Mouse (Mus musculus) heart, embryonic 13.5 days (tissue): ENCODE measurements around the gene Dnajc25. TPM values are rescaled to one million over a fixed set of nuclear protein-coding genes. Genes with fewer than 3 reads are reported as not detected.

ENCODE experiments used
- ATAC-seq: fragments of 200-750 bp; cut with Nextera tagmentation; 2 replicates; pipeline ENCODE4 v1.8.0; 2017; ENCODE audit warnings: moderate TSS enrichment; ENCODE audit not compliant: insufficient number of reproducible peaks, low FRiP score, low TSS enrichment; ENCODE audit errors: extremely low read depth
- H3K27ac ChIP-seq: fragments of 300-500 bp; sonication (generic); replicated peaks from 2 replicates; pipeline ENCODE4 v1.5.1; 2015; ENCODE audit warnings: moderate library complexity, mild to moderate bottlenecking, inconsistent platforms
- H3K27me3 ChIP-seq: fragments of 300-500 bp; sonication (generic); replicated peaks from 2 replicates; pipeline ENCODE4 v1.6.1; 2015; ENCODE audit warnings: mild to moderate bottlenecking, inconsistent platforms
- H3K36me3 ChIP-seq: fragments of 300-500 bp; sonication (generic); 2 replicates; pipeline ENCODE4 v1.6.1; 2015; ENCODE audit warnings: mild to moderate bottlenecking, inconsistent platforms
- H3K4me1 ChIP-seq: fragments of 300-500 bp; sonication (generic); 2 replicates; pipeline ENCODE4 v1.6.1; 2015; ENCODE audit warnings: inconsistent platforms
- H3K4me2 ChIP-seq: fragments of 300-500 bp; sonication (generic); 2 replicates; pipeline ENCODE4 v1.6.1; 2015; ENCODE audit warnings: inconsistent platforms, mild to moderate bottlenecking, moderate library complexity
- H3K4me3 ChIP-seq: fragments of 300-500 bp; sonication (generic); 2 replicates; pipeline ENCODE4 v1.5.1; 2015; ENCODE audit warnings: moderate library complexity, mild to moderate bottlenecking, inconsistent platforms
- H3K9ac ChIP-seq: fragments of 300-500 bp; sonication (generic); 2 replicates; pipeline ENCODE4 v1.6.1; 2015; ENCODE audit warnings: inconsistent platforms, mild to moderate bottlenecking, moderate library complexity
- H3K9me3 ChIP-seq: fragments of 300-500 bp; sonication (generic); 2 replicates; pipeline ENCODE4 v1.6.1; 2016; ENCODE audit warnings: inconsistent platforms
- whole genome bisulfite sequencing: fragments of 180-500 bp; shearing (Covaris S2); methylation state at CpG from one replicate; pipeline ENCODE4 v1.1.7; 2015; ENCODE audit warnings: mixed read lengths; 5-methylcytosine and 5-hydroxymethylcytosine counted together
- polyA plus RNA-seq: library from polyadenylated mRNA; unstranded; fragments of >200 nt; fragmentation: Nextera tagmentation; extraction: Ambion mirVana; gene quantifications from 2 replicates; pipeline ENCODE4 v1.2.1, GENCODE M21; 2015

The Dnajc25 gene
- 9.0 and 10.6 TPM in 2 replicates for polyA plus RNA-seq

DNA sequence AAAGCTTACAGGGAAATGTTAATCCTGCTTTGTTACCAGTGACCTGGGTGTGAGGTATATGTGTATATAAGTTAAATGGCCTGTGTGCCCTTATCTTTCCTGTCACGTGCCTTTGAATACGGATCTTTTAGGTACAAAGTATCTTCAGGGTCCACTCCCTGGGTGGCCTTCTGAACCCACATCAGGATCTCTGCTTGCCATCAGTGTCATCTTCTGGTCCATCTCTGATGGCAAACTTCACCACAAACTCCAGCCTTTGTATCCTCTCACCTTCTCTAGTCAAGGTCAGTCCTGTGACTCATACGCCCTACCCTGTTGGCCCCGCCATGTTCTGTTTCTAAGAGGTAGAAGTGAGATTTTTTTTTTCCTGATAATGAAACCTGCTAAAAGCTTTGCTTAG, at the start of gene Dnajc25:
TSS of gene Dnajc25 (plus strand) at position 301 of the 400 bp plus-strand sequence.
- 73% methylated on average over 4 of the region's 4 CpGs for WGBS
- Histone ChIP-seq H3K36me3 (no peaks in the 10 kb centered on the region), H3K9ac (no peak within 1 kb of the TSS; the same call in 1 of the 2 replicates), H3K27ac (no peak within 1 kb of the TSS), H3K27me3 (peaks cover 27% of the 10 kb centered on the region), H3K4me3 (no peak within 1 kb of the TSS), H3K4me1 (peaks cover 18% of the 10 kb centered on the region), H3K4me2 (peak within 1 kb of the TSS; percentile 12; the same call in 1 of the 2 replicates), H3K9me3 (no peaks in the 10 kb centered on the region)
- ATAC-seq, result no peak

GRCm38 (mm10) chr4:58948391-58948790, 46.5 kb upstream of the Dnajc25 start:
- no peaks in the 10 kb centered on the region for H3K9me3 ChIP-seq
- no peak overlapping the region for H3K27ac ChIP-seq
- ATAC-seq, result no peak
- peaks cover 5% of the 10 kb centered on the region; the same call in 1 of the 2 replicates for H3K4me1 ChIP-seq
- H3K9ac ChIP-seq, result no peak overlapping the region
- H3K27me3 ChIP-seq, result peaks cover 20% of the 10 kb centered on the region
- H3K4me2 ChIP-seq, result no peak overlapping the region
- 74% methylated on average over 4 of the region's 4 CpGs for WGBS
- H3K4me3 ChIP-seq, result no peak overlapping the region
- H3K36me3 ChIP-seq, result no peaks in the 10 kb centered on the region

DNA sequence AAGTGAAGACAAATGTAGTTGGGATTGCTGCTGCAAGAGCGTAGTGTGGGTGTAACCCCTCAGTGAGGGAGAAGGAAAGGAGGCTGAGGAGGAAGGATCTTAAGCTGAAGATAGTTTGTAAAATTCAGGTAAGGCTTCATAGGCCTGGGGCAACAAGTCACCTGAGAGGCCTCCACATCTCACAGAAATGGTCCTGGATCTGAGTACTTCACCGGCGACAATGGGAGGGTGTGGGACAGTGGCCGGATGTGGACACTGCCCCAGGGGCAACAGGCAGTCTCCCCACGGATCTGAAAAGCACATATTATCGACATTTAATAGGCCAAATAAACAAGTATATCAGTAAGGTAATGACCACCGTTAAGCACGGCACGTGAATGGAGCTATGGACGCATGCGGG, 42.2 kb upstream of the Dnajc25 start:
- Histone ChIP-seq H3K27me3 (no peaks in the 10 kb centered on the region), H3K27ac (no peak overlapping the region), H3K9ac (no peak overlapping the region), H3K4me2 (no peak overlapping the region), H3K36me3 (0 out of 2 replicates have a peak, but pooled peaks cover 10% of the 10 kb centered on the region), H3K4me1 (no peaks in the 10 kb centered on the region), H3K4me3 (no peak overlapping the region), H3K9me3 (no peaks in the 10 kb centered on the region)
- ATAC-seq, result no peak
- 85% methylated on average over 11 of the region's 11 CpGs for WGBS

DNA sequence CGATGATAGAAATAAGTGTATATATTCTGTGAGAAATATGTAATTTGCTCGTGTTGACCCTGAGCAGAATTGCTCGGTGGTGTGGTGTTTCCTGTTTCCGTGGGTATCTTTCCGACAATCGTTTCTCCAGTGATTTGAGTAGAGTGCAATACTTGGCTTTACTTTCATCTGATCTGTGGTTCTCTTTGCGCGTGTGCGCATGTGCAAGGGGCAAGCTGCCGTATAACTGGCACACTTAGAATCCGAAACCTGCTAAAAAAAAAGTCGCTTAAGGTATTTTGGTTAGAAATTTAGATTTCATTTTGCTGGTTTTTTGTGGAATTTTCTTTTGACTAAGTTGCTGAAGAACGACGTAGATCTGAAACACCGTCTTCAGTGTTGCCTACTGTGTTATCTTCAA, 33.1 kb upstream of the Dnajc25 start:
- Histone ChIP-seq H3K27ac (no peak overlapping the region), H3K36me3 (0 out of 2 replicates have a peak, but pooled peaks cover 8% of the 10 kb centered on the region), H3K4me3 (no peak overlapping the region), H3K4me2 (no peak overlapping the region), H3K4me1 (no peaks in the 10 kb centered on the region), H3K27me3 (no peaks in the 10 kb centered on the region), H3K9ac (no peak overlapping the region), H3K9me3 (no peaks in the 10 kb centered on the region)
- no peak for ATAC-seq
- WGBS, result 85% methylated on average over 15 of the region's 15 CpGs

GRCm38 (mm10) chr4:58963271-58963670, 31.6 kb upstream of the Dnajc25 start:
- no peaks in the 10 kb centered on the region for H3K9me3 ChIP-seq
- WGBS, result 74% methylated on average over 4 of the region's 4 CpGs
- no peak for ATAC-seq

GRCm38 (mm10) chr4:58965136-58965535, 29.7 kb upstream of the Dnajc25 start:
- H3K27me3 ChIP-seq, result no peaks in the 10 kb centered on the region
- H3K9me3 ChIP-seq, result no peaks in the 10 kb centered on the region
- no peak overlapping the region for H3K9ac ChIP-seq
- no peaks in the 10 kb centered on the region for H3K4me1 ChIP-seq
- H3K36me3 ChIP-seq, result no peaks in the 10 kb centered on the region
- 78% methylated on average over 1 of the region's 1 CpGs for WGBS
- no peak overlapping the region for H3K4me2 ChIP-seq
- H3K4me3 ChIP-seq, result no peak overlapping the region
- H3K27ac ChIP-seq, result no peak overlapping the region
- no peak for ATAC-seq

More at GRCm38 (mm10) chr4:58963271-58963670, 31.6 kb upstream of the Dnajc25 start:
- H3K4me1 ChIP-seq, result no peaks in the 10 kb centered on the region
- no peak overlapping the region for H3K4me2 ChIP-seq
- H3K9ac ChIP-seq, result no peak overlapping the region
- no peak overlapping the region for H3K27ac ChIP-seq
- H3K27me3 ChIP-seq, result no peaks in the 10 kb centered on the region
- no peak overlapping the region for H3K4me3 ChIP-seq
- no peaks in the 10 kb centered on the region for H3K36me3 ChIP-seq

DNA sequence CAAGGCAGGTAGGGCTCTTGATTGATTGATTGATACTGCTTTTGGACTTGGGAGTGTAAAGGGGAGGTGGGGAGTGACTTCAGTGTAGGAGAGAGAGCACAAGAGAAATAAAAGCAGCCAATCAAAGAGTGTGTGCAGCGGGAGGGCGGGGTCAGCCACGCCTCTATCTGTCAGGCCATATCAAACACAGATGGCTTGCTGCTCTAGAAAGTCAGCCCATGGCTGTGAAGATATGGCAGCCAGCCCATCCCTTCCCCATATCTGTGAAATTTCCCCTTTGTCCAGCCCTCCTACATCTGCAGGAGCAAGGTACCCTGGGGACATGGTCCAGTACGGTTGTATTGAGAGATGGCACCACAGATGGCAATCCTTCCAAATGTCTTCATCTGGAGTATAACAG, 24.2 kb upstream of the Dnajc25 start:
- Histone ChIP-seq H3K4me2 (no peak overlapping the region), H3K9me3 (no peaks in the 10 kb centered on the region), H3K4me1 (no peaks in the 10 kb centered on the region), H3K27ac (no peak overlapping the region), H3K9ac (no peak overlapping the region), H3K4me3 (no peak overlapping the region), H3K27me3 (no peaks in the 10 kb centered on the region), H3K36me3 (peaks cover 8% of the 10 kb centered on the region)
- WGBS, result 72% methylated on average over 4 of the region's 4 CpGs
- ATAC-seq, result no peak

DNA sequence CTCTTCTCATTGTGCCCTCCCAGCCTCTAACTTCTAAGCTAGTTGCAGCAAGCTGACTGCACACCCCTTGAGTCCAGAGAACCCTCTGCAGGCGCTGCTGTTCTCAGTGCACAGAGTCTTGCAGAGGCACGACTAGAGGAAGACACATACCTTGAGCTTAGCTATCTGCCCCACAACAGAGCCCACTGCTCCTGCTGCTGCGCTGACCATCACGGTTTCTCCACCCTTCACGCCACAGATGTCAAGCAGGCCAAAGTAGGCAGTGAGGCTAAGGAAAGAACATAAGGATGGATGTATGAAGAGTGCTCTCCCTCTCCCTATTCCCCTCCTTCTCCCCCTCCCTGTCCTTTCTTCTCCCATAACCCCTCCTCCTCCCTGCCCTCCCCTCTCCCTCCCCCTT, 19.2 kb upstream of the Dnajc25 start:
- 71% methylated on average over 5 of the region's 5 CpGs for WGBS
- Histone ChIP-seq H3K27ac (no peak overlapping the region), H3K4me3 (no peak overlapping the region), H3K9ac (no peak overlapping the region), H3K4me1 (no peaks in the 10 kb centered on the region), H3K4me2 (no peak overlapping the region), H3K9me3 (no peaks in the 10 kb centered on the region), H3K36me3 (peaks cover 13% of the 10 kb centered on the region), H3K27me3 (no peaks in the 10 kb centered on the region)
- no peak for ATAC-seq

GRCm38 (mm10) chr4:58981421-58981820, 13.4 kb upstream of the Dnajc25 start:
- no peak overlapping the region for H3K27ac ChIP-seq
- H3K9ac ChIP-seq, result no peak overlapping the region
- no peaks in the 10 kb centered on the region for H3K9me3 ChIP-seq
- 0 out of 2 replicates have a peak, but pooled peaks cover 5% of the 10 kb centered on the region for H3K36me3 ChIP-seq
- H3K4me2 ChIP-seq, result no peak overlapping the region
- H3K27me3 ChIP-seq, result no peaks in the 10 kb centered on the region
- ATAC-seq, result no peak
- no peak overlapping the region for H3K4me3 ChIP-seq
- 87% methylated on average over 6 of the region's 6 CpGs for WGBS
- no peaks in the 10 kb centered on the region for H3K4me1 ChIP-seq

DNA sequence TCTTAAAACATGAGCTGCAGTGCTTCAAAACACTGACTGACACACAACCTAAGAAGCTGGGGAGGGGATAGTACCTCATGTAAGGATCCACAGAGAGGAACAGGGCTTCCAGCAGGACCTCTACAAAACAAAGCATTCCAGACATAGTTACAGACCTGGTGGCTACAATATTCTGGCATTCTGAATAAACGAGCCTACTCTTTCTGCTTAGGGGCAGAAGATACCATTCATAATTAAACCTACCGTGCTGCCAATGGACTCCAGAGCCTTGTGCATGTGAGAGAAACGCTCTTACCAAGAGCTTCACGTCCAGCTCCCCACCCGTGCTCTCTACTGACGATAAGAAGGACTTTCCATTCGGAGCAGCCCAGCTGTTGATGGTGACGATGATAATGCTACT, 12.1 kb upstream of the Dnajc25 start:
- no peak for ATAC-seq
- Histone ChIP-seq H3K27me3 (no peaks in the 10 kb centered on the region), H3K4me1 (peaks cover 7% of the 10 kb centered on the region), H3K9me3 (no peaks in the 10 kb centered on the region), H3K9ac (no peak overlapping the region), H3K36me3 (0 out of 2 replicates have a peak, but pooled peaks cover 5% of the 10 kb centered on the region), H3K4me2 (no peak overlapping the region), H3K27ac (no peak overlapping the region), H3K4me3 (no peak overlapping the region)
- WGBS, result 70% methylated on average over 8 of the region's 8 CpGs

GRCm38 (mm10) chr4:58985157-58985648, 9.7 kb upstream of the Dnajc25 start:
- H3K27me3 ChIP-seq, result peaks cover 19% of the 10 kb centered on the region
- no peaks in the 10 kb centered on the region for H3K9me3 ChIP-seq
- H3K36me3 ChIP-seq, result no peaks in the 10 kb centered on the region
- no peak overlapping the region for H3K4me3 ChIP-seq
- H3K4me1 ChIP-seq, result peaks cover 7% of the 10 kb centered on the region
- WGBS, result 16% methylated on average over 7 of the region's 7 CpGs
- H3K27ac ChIP-seq, result no peak overlapping the region
- no peak overlapping the region for H3K4me2 ChIP-seq
- no peak for ATAC-seq
- H3K9ac ChIP-seq, result no peak overlapping the region

DNA sequence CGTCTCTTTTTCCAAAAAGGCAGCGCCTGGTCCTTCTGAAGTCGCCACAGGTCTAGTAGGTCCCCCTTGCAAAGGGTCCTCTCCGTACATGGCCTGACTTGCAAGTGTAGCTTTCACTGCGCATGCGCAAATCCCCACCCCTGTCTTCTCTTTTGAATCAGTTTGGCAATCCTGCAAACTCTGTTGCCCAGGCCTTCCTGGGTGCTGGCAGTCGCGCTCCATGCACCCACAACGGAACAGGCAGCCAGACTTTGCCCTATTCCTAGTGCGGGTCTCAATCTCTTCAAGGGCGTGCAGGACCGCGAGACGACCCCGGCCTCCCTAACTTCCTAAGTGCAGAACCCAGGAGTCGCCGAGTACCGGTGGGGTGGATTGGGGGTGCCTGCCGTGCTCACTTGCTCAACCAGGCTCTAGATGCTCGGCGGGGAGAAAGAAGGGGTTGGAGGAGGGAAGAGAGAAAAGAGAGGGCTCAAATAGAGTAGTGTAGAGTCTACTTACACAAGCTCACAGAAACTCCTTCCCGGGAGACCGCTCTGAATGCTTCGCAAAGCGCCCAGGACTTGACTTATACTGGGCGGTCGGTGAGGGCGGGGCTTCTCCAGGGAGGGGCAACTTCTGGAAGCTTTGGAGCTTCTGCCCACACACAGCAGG, 8.2 kb upstream of the Dnajc25 start, which contains the start of gene Ptgr1:
TSS of gene Ptgr1 (minus strand) at position 580 of the 651 bp plus-strand sequence.
- Histone ChIP-seq H3K36me3 (no peaks in the 10 kb centered on the region), H3K9ac (peak within 1 kb of the TSS; percentile 83), H3K4me2 (peak within 1 kb of the TSS; percentile 87), H3K4me3 (peak within 1 kb of the TSS; percentile 74), H3K4me1 (peaks cover 7% of the 10 kb centered on the region), H3K9me3 (no peaks in the 10 kb centered on the region), H3K27me3 (peaks cover 28% of the 10 kb centered on the region), H3K27ac (no peak within 1 kb of the TSS; the same call in 1 of the 2 replicates)
- WGBS, result under 1% methylated on average over 28 of the region's 28 CpGs
- ATAC-seq, result no peak
